Mouse (Mus musculus): ENCODE measurements around the gene Rprd1b. TPM values are rescaled to one million over a fixed set of nuclear protein-coding genes. Genes with fewer than 3 reads are reported as not detected.

Rprd1b gene
- total and polyA plus RNA-seq, 2 experiments from 2014 or later, result 20.5 to 20.8 TPM

DNA sequence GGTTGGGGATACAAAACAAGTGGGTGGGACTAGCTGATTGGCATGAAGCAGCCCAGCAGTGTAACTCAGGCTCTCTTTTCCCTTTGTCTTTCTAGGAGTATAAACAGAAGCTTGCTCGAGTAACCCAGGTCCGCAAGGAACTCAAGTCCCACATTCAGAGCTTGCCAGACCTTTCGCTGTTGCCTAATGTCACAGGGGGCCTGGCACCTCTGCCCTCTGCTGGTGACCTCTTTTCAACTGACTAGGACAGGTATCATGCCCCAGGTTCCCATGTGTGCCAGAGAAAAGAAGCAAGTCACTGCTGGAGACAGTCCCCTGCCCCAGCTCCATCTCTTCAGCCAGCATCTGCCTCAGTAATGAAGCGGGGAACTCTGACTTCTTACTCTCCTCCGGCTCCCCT lies 46.5 kb downstream of the Rprd1b start:
- Histone ChIP-seq H3K27me3 (ENCODE audit: insufficient read depth, low read length) (no peaks in the 10 kb centered on the region), H3K4me3 (ENCODE audit: low read depth, low read length) (no peak overlapping the region), H3K9ac (replicated peaks; ENCODE audit: low read length, poor library complexity, severe bottlenecking) (no peak overlapping the region), H3K9me3 (ENCODE audit: low read length) (no peaks in the 10 kb centered on the region), H3K27ac (ENCODE audit: low read depth, low read length) (no peak overlapping the region), H3K4me2 (ENCODE audit: low read depth, low read length, poor library complexity, severe bottlenecking) (no peak overlapping the region), H3K36me3 (ENCODE audit: insufficient read depth, low read length) (peaks cover 36% of the 10 kb centered on the region), H3K4me1 (ENCODE audit: insufficient read depth, low read length) (no peaks in the 10 kb centered on the region)
- WGBS, result 80% methylated on average over 5 of the region's 5 CpGs
- peak; percentile 13; the same call in 1 of the 2 replicates for TF ChIP-seq CTCF (IDR thresholded peaks at IDR 0.05)
- no peak for ATAC-seq (ENCODE audit: low FRiP score)
- no peak for DNase-seq (ENCODE audit: low spot score)

DNA sequence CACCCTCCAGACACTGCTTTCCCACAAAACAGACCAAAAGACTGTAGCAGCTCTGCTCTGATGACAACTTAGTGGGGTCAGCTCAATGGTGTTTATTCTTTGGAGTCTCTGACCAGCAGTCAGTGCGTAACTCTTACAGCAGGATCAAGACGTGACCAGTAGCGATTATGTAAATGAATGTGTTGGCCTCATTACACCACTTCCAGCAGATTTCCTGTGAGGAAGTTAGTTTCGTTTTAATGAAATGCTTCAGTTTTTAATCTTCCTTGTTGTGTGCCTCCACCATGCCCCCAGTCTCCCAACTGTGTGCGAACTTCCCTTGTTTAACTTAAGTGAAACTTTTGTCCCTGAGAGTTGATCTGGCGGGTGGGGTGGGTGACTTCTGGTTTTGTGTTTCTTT lies 48.4 kb downstream of the Rprd1b start:
- H3K9ac ChIP-seq (replicated peaks; ENCODE audit: low read length, poor library complexity, severe bottlenecking), result no peak overlapping the region
- TF ChIP-seq CTCF (IDR thresholded peaks at IDR 0.05), result no peak

GRCm38 (mm10) chr2:158077981-158078380 lies 49.7 kb downstream of the Rprd1b start:
- TF ChIP-seq CTCF (IDR thresholded peaks at IDR 0.05), result no peak
- peaks cover 22% of the 10 kb centered on the region for H3K36me3 ChIP-seq (ENCODE audit: insufficient read depth, low read length)
- ATAC-seq (ENCODE audit: low FRiP score) (no peak), DNase-seq (ENCODE audit: low spot score) (no peak)
- H3K9ac ChIP-seq (replicated peaks; ENCODE audit: low read length, poor library complexity, severe bottlenecking), result no peak overlapping the region
- H3K27ac ChIP-seq (ENCODE audit: low read depth, low read length), result peak overlapping the region; percentile 21; the same call in 1 of the 2 replicates
- no peaks in the 10 kb centered on the region for H3K27me3 ChIP-seq (ENCODE audit: insufficient read depth, low read length)
- no peaks in the 10 kb centered on the region for H3K4me1 ChIP-seq (ENCODE audit: insufficient read depth, low read length)
- H3K9me3 ChIP-seq (ENCODE audit: low read length), result no peaks in the 10 kb centered on the region
- no peak overlapping the region for H3K4me3 ChIP-seq (ENCODE audit: low read depth, low read length)
- no peak overlapping the region for H3K4me2 ChIP-seq (ENCODE audit: low read depth, low read length, poor library complexity, severe bottlenecking)
- 66% methylated on average over 2 of the region's 2 CpGs for WGBS

More for the DNA sequence above, 48.4 kb downstream of the Rprd1b start:
- ATAC-seq (ENCODE audit: low FRiP score) (no peak), DNase-seq (ENCODE audit: low spot score) (no peak)
- Histone ChIP-seq H3K36me3 (ENCODE audit: insufficient read depth, low read length) (peaks cover 27% of the 10 kb centered on the region), H3K27me3 (ENCODE audit: insufficient read depth, low read length) (no peaks in the 10 kb centered on the region), H3K4me3 (ENCODE audit: low read depth, low read length) (no peak overlapping the region), H3K4me1 (ENCODE audit: insufficient read depth, low read length) (no peaks in the 10 kb centered on the region), H3K9me3 (ENCODE audit: low read length) (no peaks in the 10 kb centered on the region), H3K4me2 (ENCODE audit: low read depth, low read length, poor library complexity, severe bottlenecking) (no peak overlapping the region), H3K27ac (ENCODE audit: low read depth, low read length) (no peak overlapping the region)
- WGBS, result 79% methylated on average over 6 of the region's 6 CpGs

- Histone ChIP-seq H3K4me2 (ENCODE audit: low read depth, low read length, poor library complexity, severe bottlenecking) (no peak overlapping the region), H3K27ac (ENCODE audit: low read depth, low read length) (no peak overlapping the region), H3K4me1 (ENCODE audit: insufficient read depth, low read length) (no peaks in the 10 kb centered on the region), H3K36me3 (ENCODE audit: insufficient read depth, low read length) (peaks cover 22% of the 10 kb centered on the region), H3K9me3 (ENCODE audit: low read length) (no peaks in the 10 kb centered on the region), H3K9ac (replicated peaks; ENCODE audit: low read length, poor library complexity, severe bottlenecking) (no peak overlapping the region), H3K4me3 (ENCODE audit: low read depth, low read length) (no peak overlapping the region), H3K27me3 (ENCODE audit: insufficient read depth, low read length) (no peaks in the 10 kb centered on the region)
- no peak for TF ChIP-seq CTCF (IDR thresholded peaks at IDR 0.05)
- ATAC-seq (ENCODE audit: low FRiP score) (no peak), DNase-seq (ENCODE audit: low spot score) (peak; percentile 30)
- 72% methylated on average over 7 of the region's 7 CpGs for WGBS
These were observed 50.7 kb downstream of the Rprd1b start for GRCm38 (mm10) chr2:158078971-158079370.

DNA sequence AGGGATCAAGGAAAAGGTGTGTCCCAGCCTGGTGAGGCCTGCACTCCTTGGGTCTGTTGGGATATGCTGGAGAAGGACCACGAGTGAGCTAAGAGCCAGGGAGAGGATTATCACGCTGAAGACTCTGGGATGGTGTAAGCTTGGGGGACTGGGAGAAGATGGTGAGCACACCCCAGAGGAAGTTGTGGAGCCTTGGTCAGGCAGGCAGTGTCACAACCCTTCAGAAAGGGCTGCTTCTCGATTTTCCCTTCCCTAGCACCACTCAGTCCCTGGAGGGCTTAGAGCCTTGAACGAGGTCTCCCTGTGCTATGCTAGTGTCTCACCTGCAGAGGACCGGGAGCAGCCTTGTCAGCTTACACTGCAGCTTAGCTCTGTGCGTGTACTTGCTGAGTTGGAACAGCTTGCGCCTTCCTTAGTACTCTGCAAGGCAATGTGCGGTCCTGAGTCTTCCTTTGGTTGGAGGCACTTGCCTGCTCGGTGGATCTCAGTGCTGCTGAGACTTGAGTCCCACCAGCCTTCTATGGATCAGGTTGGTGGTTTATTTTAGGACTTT lies 51.6 kb downstream of the Rprd1b start:
- Histone ChIP-seq H3K9ac (replicated peaks; ENCODE audit: low read length, poor library complexity, severe bottlenecking) (no peak overlapping the region), H3K27me3 (ENCODE audit: insufficient read depth, low read length) (no peaks in the 10 kb centered on the region), H3K4me2 (ENCODE audit: low read depth, low read length, poor library complexity, severe bottlenecking) (no peak overlapping the region), H3K36me3 (ENCODE audit: insufficient read depth, low read length) (peaks cover 17% of the 10 kb centered on the region), H3K9me3 (ENCODE audit: low read length) (no peaks in the 10 kb centered on the region), H3K4me1 (ENCODE audit: insufficient read depth, low read length) (no peaks in the 10 kb centered on the region), H3K4me3 (ENCODE audit: low read depth, low read length) (no peak overlapping the region), H3K27ac (ENCODE audit: low read depth, low read length) (no peak overlapping the region)
- TF ChIP-seq CTCF (IDR thresholded peaks at IDR 0.05), result peak; percentile 48
- 63% methylated on average over 9 of the region's 9 CpGs for WGBS
- DNase-seq (ENCODE audit: low spot score), result peak; percentile 48
- no peak for ATAC-seq (ENCODE audit: low FRiP score)

DNA sequence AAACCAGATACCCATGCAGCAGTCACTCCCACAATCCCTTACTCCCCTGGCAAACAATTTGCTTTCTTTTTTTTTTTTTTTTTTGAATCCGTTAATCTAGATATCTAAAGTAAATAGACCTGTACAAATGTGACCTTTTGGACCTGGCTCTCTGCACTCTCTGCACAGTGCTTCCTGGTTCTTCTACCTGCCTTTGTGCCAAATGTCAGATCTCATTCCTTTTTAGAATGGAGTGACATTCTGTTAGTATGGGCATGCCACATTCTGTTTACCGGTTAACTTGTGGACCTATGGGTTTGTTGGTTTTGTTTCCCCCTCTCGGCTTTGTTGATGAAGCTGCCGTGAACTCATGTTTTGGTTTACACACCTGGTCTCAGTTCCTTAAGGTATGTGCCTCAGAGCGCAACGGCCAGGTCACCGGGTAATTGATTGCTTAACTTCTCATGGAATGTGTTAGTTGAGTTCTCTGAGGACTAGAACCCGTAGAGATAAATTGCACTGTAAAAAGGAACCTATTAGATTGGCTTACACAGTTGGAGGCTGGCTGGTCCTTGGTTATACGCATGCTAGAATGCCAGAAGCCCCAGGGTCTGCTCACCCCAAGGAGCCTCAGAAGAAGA lies 52.4 kb downstream of the Rprd1b start:
- WGBS, result 86% methylated on average over 9 of the region's 9 CpGs
- ATAC-seq (ENCODE audit: low FRiP score), result no peak
- H3K36me3 ChIP-seq (ENCODE audit: insufficient read depth, low read length), result peaks cover 11% of the 10 kb centered on the region
- TF ChIP-seq CTCF (IDR thresholded peaks at IDR 0.05), result no peak
- no peaks in the 10 kb centered on the region for H3K27me3 ChIP-seq (ENCODE audit: insufficient read depth, low read length)
- H3K27ac ChIP-seq (ENCODE audit: low read depth, low read length), result no peak overlapping the region
- H3K9me3 ChIP-seq (ENCODE audit: low read length), result no peaks in the 10 kb centered on the region
- no peak overlapping the region for H3K4me2 ChIP-seq (ENCODE audit: low read depth, low read length, poor library complexity, severe bottlenecking)
- no peak overlapping the region for H3K9ac ChIP-seq (replicated peaks; ENCODE audit: low read length, poor library complexity, severe bottlenecking)
- no peak overlapping the region for H3K4me3 ChIP-seq (ENCODE audit: low read depth, low read length)
- DNase-seq (ENCODE audit: low spot score), result no peak
- H3K4me1 ChIP-seq (ENCODE audit: insufficient read depth, low read length), result no peaks in the 10 kb centered on the region

Measured in midbrain, postnatal 0 days (tissue).